Mouse (Mus musculus) erythroblast, embryonic 14.5 days (primary cell): ENCODE data around the gene Serpind1.

Experiments
- GATA1 ChIP-seq: IDR thresholded peaks from 2 replicates; pipeline ENCODE4 v1.6.1; 2012; ENCODE audit warnings: low read length, inconsistent platforms, mixed read lengths
- TAL1 ChIP-seq: IDR thresholded peaks from 3 replicates; pipeline ENCODE4 v1.6.1; 2012; ENCODE audit warnings: low read length, inconsistent platforms, mixed read lengths

- TF ChIP-seq TAL1 (no peak), GATA1 (no peak)
These were observed 51.1 kb downstream of the Serpind1 start for GRCm38 (mm10) chr16:17382306-17382705.
